Mouse (Mus musculus) kidney, adult 2 months (tissue): Measurements from ENCODE around the gene Gm9817.

Source experiments
- CTCF ChIP-seq: fragments of 200-500 bp; conservative IDR thresholded peaks from 2 replicates; pipeline ENCODE4 v1.5.1; 2011; ENCODE audit warnings: low read depth, mild to moderate bottlenecking, control low read depth, low read length, moderate library complexity, mixed read lengths; ENCODE audit not compliant: insufficient read depth, insufficient read length
- POLR2A ChIP-seq: fragments of 200-500 bp; IDR thresholded peaks from one replicate; pipeline ENCODE4 v1.6.1; 2011; ENCODE audit warnings: low read depth, low read length, control low read depth

DNA sequence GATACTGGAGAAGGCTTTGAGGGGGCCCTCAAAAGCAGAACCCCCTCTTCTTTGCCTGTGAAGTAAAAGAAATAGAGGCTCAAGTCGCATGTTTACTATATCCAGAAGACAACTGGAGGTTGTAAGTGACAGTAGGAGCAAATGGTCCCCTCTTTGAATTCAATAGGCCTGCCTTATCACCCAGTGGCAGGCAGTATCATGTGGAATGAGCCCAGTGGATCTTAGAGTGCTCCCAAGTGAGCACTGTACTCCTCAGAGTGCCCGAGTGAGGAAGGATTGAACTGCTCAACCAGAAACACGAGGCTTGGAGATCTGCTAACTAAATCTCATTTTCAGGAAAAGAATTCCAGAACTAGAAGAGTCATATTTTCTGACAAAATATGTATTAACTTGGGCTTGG lies 40.3 kb downstream of the Gm9817 start:
- TF ChIP-seq CTCF = no peak
- no peak for TF ChIP-seq POLR2A
